Mouse (Mus musculus) megakaryocyte progenitor cell, adult 5-6 weeks (primary cell): Measurements from ENCODE around the gene Gsto1. TPM values are rescaled to one million over a fixed set of nuclear protein-coding genes. Genes with fewer than 3 reads are reported as not detected.

Source experiments
- ATAC-seq: replicated peaks from 2 replicates; pipeline ENCODE4 v1.8.0; 2016; ENCODE audit warnings: mild to moderate bottlenecking, moderate TSS enrichment, inconsistent platforms; ENCODE audit not compliant: poor library complexity
- total RNA-seq, 2 experiments: library from RNA; stranded (forward) in 1 of 2; stranded (reverse) in 1 of 2; fragments of 157-497, 149-512 nt in 1 of 2; fragments of 200-1000 nt in 1 of 2; gene quantifications; 2 replicates each; pipeline versions ENCODE4 v1.2.3 to v1.2.4; 2015 to 2017

Gene Gsto1
- total RNA-seq, 2 experiments from 2014 or later = 194 to 413 TPM

DNA sequence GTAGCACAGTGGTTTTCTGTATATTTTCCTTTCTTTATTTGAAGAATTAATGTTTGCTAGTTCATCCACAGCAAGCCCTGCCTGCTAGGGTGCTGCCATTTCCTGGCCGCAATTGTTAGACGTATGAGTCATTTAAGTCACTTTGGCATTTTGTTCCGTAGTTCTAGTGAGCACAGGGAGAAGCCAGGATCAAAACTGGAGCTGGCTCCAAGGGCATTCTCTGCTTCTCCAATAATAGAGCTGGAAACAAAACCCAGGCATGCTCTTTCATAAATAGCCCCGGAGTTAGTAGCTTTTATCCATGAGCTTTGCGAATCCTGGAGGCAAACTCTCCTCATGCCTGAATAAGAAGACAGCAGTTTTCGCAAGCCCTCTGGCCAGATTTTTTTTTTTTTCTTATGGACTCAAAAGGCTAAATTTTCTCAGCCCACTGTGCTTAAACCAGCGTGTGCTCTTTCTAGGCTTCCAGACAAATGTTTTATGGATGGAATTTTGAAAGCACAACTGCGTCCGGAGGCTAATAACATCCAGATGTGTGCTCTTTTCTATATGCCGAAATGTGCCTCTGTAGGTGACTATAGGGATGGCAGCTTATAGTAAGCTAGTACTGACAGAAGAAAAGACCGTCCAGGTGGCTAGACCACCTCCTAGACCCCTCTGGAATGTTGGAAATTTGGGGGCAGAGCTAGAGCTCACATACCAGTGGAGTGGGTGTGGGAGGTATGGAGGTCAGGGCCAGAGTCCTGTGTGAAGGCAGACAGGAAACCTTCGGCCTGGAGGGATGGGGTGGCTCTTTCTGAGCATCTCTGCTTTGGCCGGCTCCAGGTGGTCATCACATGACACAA, 597 bp upstream of the Gsto1 start:
- peak; percentile 35 for ATAC-seq

DNA sequence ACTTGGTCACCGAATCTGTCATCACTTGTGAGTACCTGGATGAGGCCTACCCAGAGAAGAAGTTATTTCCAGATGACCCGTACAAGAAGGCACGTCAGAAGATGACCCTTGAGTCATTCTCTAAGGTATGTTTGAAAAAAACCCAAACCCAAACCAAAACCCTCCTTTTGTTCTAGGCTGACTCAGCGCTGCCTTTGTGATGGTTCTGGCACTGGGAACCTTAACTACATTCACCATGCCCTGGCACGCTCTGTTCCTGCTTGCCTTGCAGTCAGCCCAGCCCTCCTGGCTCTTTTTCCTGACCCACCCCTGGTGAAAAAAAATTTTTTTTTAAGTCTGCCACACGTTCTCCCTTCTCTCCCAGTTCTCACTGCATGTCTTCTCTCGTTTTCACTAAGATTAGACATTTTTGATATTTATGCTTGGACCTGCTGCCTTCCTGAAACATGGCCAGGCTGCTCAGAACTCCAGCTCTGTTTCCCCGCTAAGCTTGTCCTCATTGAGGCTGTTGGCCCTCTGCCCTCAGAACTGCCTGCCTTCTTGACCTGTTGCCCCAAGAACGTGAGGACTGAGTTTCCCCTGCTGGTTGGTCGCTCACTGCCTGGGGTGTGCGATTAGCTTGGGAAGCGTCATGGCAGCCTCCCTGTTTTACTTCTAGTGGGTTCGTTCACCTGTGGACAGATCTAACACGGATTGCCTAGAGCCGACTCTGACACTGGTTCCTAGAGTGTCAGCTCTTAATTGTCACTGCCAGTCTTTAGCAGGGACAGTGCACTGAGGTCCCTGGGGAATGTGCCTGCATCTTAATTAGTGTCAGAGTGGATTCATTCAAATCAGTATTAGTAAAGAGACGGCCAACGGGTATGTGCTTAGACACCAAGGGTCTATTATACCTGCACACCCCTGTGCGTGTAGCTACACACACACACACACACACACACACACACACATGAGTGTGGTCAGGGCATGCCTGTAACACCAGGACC, 3.5 kb downstream of the Gsto1 start:
- ATAC-seq = no peak

DNA sequence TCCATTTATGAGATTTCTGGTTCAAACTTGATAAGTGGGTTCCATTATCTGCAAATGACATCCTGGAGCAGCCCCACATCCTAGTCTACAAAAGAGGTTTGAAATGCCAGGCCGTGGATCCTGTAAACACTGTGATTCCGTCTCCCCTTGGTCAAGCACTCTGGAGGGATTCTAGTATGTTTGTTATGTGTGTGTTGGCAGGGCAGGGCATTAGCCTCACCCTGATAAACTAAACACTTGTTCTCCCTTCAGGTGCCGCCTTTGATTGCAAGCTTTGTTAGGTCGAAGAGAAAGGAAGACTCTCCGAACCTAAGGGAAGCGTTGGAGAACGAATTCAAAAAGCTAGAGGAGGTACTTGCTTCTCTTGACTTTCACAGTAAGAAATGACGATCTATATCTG, 4.4 kb downstream of the Gsto1 start:
- no peak for ATAC-seq

DNA sequence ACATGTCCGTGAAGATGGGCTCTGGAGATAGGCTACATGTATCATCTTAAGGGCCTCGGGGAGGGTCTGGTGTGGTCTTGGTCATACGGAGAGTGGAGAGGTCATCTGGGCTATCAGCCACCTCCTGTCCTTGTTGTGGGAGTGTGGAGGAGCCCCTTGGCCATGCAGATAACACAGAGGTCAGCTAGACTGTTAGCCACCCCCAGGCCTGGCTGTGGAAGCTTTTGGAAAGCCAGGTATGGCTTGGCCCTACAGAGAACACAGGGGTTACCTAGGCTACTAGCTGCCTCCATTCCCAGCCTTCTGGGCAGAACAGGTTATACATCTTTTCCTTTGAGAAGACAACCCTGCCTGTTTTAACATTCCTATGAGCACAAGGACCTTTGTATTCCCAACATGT, 7.8 kb downstream of the Gsto1 start:
- no peak for ATAC-seq

DNA sequence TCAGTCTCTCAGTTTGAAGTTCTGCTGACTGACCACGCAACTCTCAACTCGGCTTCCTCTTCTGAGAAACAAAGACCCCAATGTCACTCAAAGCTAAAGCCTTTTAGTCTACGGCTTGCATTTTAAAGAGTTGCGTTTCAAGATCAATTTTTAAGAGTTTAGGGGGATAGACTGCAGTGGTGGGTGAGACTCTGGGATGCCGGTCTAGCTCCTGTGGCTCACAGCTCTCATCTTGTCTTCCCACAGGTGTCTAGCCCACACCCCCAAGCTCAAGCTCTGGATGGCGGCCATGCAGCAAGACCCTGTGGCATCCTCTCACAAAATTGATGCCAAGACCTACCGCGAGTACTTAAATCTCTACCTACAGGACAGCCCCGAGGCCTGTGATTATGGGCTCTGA, 9.3 kb downstream of the Gsto1 start:
- no peak for ATAC-seq

DNA sequence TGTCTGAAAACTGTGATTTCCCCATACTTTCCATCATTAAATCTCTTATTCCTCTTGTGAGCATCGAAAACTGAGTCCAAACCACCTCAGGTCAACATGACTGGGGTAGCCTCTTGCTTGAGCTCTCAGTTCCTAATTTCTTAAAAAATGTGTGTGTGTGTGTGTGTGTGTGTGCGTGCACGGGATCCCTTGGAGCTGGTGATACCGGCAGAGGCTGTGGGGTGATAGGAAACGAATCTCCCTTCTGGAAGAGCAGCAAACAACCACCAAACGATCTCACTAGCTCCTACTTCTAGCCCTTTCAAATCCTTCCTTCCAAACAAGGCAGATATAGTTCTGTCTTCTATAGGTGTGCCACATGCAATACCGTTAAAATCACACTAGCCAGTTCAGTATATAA, 10.0 kb downstream of the Gsto1 start:
- no peak for ATAC-seq

DNA sequence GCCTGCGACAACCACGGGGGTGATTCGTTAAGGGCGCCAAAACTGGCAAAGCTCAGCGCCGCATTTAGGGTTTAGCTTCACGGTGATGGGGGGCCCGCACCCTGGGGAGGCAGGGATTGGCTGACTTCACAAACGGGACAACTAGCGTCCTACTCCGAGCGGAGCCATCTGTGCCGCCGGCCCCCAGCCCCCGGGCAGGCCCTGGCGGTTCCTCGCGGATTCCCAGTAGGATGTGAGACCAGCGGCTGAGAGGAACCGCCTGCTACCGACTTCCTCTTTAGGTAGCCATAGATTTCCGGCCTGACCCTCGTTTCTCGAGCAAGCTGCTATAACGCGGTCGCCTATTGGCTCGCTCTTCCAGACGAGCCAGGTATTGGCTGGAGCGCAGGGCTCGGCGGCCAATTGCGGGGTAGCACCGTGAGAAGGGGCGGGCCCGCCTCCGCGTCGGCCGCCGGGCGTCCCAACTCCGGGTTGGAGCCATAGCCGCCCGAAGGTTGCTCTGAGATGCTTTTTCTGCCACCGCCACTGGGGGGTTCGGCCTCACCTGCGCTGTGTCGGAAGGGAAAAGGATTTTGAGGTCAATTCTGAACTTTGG, 10.7 kb downstream of the Gsto1 start, which contains the start of gene Gsto2:
TSS of gene Gsto2 (plus strand) at position 182 of the 595 bp plus-strand sequence.
- ATAC-seq = peak; percentile 99

DNA sequence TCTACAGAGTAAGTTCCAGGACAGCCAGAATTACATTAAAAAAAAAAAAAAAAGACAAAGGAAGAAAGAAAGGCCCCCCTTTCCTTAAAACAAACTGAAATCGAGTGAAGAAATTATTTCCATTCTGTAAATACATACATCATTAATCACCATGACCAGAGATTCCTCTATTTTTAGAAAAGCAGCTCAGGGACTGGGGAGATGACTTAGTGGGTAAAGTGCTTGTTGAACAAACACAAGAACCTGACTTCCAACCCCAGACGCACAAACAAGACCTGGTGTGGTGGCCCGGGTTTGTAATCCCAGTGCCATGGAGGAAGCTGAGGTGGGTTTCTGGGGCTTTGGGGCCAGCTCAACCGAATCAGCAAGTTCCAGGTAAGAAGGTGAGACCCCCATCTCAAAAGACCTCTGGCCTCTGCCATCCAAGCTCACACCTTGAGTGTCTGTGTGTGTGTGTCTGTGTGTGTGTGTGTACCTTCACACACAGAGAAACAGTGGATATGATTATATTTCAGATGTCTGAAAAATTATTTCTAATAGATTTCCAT, 12.9 kb downstream of the Gsto1 start:
- no peak for ATAC-seq

DNA sequence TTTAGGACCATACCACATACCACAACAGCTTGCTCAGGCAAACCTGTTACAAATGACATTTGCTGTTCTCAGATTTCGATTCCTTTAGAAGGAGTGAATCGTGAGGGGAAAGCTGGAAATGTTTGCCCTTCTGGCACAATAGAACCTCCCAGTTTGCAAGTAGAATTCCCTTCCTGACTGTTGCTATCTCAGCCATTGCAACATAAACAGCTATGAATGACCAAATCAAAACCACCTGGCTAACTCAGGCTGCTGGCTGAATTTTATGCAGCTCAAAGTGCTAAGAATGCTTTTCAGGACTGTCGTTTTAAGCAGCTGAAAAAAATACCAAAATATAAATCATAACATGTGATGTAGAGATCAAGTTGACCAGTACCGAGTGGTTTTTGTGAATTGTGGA, 14.2 kb downstream of the Gsto1 start:
- no peak for ATAC-seq

DNA sequence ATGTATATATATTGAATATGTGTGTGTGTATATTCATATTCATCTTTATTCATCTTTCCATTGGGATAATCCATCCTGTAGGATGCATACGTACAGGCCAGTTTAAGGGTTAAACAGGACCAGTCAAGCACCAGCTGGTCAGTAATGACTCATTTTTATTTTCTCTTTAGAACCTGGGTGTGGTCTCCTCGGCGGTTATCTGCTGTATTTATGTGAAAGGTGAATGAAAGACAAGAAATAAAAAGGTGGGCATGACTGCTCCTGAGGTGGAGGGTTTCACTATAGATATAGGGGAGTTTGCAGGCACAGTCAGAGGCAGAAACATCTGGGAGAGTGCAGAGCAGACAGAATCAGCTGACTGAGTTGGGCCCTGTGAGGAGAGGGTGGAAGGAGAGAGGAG, 14.7 kb downstream of the Gsto1 start:
- ATAC-seq = no peak

DNA sequence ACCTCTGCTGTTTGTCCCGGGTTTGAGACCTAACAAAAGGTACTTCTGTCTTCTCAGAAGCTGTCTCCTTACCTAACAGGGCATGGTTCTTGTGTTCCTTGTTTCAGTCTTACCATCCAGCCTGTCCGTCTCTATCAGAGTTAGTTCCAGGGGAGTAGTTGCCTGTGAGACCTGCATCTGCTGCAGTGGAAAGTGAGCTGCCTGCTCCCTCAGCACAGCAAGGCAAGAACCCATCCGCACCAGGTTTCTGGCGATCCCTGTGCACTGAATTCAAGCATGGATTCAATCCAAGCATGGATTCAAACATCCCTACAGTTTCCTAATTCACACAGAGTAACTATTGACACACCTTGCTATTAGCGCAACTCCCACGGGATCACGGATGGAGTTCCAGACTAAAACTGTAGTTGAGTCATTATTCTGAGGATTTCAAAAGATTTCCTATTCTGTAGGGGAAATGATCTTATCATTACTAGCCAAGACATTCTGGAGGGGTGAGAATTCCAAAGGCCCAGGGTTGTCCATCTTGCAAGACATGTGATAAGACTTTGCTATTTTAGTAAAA, 15.4 kb downstream of the Gsto1 start:
- no peak for ATAC-seq

DNA sequence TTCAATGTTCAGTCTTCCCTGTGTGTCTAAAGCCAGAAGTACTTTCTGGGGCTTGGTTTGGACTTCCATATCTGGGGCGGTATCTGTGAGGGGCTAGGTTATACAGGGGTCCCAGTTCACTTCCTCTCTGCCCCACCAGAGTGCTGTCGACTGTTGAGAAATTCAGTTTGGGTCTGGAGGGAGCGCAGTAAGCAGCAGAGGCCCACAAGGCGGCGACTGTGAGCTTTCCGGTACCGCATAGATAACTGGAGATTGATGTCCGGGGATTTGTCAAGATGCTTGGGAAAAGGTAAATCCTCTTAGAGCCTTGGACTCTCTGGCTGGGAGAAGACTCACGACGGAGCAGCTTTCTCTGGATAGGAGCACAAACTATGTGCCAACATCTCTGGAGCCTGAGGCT, 16.7 kb downstream of the Gsto1 start:
- peak; percentile 77 for ATAC-seq

DNA sequence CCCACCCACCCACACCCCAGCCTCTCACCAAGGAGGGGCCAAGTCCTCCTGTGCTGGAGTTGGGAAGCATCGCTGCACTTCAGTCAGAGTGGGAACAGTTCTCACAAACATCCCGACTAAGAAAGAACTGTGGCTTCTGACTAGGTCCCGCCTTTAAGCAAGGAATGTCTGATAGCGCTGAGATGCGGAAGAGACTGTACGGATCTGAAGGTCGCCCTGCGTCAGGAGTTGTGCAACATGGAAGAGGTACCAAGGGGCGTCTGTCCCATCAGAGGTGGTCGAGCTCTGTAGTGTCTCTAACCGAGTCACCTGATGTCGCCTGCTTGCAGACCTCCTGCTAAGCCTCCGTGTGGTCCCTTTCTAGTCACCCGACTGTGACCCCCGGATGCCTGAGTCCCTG, 21.5 kb downstream of the Gsto1 start:
- ATAC-seq = no peak

DNA sequence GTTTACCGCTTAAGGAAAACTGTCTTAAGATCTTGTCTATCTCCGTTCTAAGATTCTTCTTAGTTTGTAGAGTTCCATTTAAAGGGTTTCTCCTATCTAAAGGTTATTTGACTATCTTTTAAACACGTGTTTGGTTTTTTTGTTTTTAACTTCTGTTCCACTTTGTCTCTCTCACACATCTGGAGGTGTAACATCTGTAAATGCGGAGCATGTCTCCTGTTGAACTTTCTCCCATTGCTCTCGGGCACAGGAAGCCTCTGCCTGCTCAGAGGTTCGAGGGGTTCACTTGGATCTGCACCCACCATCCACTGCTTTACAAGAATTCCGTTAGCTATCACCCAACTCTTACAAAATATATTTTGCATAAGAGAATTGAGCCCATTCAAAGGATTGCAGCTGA, 26.8 kb downstream of the Gsto1 start:
- ATAC-seq = no peak

DNA sequence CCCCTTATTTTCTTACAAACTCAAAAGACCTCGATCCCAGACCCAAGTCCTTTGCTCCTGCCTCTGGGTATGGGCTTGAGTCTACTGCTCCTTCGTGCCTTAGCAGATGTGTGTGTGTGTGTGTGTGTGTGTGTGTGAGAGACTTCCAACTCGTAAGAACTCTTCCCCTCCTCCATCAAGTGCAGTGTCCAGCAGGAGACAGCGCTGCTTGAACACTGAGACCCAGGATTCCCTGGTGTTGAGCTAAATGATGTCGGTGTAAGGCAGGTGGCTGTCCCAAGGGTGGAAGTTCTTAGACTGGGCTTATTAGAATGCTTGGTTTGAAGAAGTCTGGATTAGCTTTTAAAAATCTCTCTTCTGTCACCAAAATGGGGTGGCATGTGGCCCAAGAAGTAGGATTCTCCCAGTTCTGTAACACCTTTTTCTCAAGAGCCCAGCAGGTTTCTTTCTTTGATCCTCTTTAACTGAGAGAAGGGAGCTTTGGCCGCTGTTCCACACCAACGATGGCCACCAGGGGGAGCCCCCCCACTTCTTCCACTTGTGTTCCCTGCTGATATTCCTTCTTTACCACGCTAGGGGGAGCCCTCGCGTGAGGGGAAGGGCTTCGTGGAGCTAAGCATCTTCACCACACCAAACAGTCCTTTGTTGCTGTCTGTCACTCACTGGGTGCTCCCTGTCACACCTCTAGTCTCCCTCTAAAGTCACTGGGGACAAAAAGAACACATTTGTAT, 27.5 kb downstream of the Gsto1 start:
- peak; percentile 97 for ATAC-seq

DNA sequence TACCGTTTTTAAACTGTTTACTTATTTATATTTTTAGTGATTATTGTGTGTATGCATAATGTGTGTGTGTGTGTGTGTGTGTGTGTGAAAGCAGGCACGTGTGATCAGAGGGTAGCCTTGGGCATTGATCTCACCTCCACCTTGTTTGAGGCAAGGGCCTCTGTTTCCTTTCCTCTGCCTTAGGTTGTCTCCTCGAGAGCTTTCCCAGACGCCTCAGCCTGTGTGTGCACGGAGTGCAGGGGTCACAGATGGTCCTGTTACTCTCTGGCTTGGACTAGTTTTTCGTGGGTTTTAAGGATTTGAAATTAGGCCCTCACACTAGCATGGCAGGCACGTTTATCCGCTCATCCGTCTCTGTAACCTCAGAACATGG, 28.1 kb downstream of the Gsto1 start:
- no peak for ATAC-seq

DNA sequence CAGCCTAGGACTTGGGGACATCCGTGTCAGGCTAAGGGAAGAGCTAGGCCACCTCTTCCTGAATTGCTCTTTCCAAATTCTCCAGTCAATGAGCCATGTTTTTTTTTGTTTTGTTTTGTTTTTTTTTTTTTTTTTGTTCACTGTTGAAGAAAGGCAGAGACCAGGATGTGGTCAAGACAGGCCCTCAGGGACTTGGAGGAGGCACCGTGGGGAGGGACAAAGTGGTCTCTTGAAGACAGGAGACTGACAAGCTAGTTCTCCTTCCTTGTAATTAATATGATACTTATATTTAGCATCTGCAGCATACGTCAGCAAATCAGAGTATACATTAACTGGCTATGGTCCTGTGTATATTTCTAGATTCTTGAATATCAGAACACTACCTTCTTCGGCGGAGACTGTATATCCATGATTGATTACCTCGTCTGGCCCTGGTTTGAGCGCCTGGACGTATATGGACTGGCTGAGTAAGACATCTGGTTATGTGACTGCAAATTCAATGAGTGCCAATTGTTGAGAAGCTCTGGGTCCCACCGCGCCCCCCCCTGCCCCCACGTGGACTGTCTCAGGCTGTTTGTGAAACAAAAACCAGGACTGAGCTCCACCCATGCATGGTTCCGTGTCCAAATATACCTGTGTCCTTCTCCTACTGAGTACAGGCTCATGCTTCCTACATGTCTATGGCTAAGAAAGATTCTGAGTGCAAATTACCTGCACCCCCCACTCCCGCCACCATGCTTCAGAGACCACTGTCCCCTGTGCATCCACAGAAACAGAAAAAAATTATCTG, 29.7 kb downstream of the Gsto1 start:
- ATAC-seq = no peak

DNA sequence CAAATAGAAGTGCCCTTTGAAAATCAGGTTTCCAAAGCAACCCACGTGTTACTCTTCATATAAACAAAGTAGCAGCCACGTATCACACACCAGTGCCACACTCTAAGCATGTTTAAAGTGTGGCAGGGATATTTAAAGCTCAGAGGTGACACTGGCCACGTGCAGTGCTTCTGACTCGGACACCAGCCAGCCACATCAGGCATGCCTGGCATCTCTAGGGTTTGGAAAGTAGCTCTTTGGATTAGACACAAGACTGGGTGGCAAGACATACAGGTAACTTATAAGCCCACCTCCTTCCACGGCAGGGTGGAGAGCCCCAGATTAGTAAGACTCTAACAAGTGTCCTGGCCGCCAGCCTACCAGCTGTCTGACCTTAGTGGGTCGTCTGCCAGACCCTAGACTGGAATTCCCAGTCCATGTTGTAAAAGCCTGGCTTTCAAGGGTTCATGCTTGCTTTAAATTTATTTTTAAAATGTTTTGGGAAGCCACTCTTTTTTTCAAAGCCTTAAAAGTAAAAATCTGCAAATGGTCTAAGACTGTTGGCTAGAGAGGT, 30.5 kb downstream of the Gsto1 start:
- ATAC-seq = no peak

DNA sequence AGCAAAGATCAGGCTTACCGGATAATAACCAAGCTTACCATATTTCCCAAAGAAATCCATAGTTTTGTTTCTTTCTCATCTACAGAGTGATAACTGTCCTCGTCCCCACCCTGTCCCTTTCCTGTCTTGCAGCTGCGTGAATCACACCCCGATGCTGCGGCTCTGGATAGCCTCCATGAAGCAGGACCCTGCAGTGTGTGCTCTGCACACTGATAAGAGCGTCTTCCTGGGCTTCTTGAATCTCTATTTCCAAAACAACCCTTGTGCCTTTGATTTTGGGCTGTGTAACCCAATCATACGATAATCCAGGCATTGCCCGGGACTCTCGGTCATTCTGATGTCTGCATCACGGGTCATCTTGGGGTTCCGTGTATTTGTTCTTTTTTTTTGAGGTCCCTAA, 31.1 kb downstream of the Gsto1 start:
- ATAC-seq = no peak
